Mouse (Mus musculus) MEL-GATA-1-ER (cell line): ENCODE results near the gene F2r.

ENCODE experiments used
- DNase-seq: peaks from one replicate; pipeline ENCODE4 v3.0.0-alpha.2; 2012; ENCODE audit warnings: low read depth; ENCODE audit errors: extremely low read depth

The F2r gene

DNA sequence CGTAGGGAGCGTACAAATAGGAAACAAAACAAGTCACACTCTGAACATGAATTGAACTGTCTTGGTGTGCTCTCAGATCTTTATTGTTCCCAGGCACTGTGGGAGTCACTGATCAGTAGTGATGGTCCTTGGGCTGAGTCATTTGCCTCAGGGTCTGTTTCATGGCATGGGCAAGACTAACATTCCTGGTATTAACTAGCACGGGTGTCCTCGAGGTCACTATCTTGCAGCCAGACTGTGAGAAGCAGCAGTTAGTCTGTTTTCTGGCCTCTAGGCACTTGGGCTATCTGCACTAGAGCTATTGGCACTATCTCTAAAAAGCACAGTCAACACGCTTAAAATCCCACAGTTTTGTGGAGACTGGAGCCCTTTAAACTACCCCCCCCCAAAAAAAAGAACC lies 22.4 kb downstream of the F2r start:
- no peak for DNase-seq

GRCm38 (mm10) chr13:95595411-95595810 lies 22.9 kb downstream of the F2r start:
- DNase-seq = no peak

GRCm38 (mm10) chr13:95592860-95593259 lies 25.4 kb downstream of the F2r start:
- DNase-seq = peak; percentile 7

GRCm38 (mm10) chr13:95591606-95592005 lies 26.7 kb downstream of the F2r start:
- no peak for DNase-seq

DNA sequence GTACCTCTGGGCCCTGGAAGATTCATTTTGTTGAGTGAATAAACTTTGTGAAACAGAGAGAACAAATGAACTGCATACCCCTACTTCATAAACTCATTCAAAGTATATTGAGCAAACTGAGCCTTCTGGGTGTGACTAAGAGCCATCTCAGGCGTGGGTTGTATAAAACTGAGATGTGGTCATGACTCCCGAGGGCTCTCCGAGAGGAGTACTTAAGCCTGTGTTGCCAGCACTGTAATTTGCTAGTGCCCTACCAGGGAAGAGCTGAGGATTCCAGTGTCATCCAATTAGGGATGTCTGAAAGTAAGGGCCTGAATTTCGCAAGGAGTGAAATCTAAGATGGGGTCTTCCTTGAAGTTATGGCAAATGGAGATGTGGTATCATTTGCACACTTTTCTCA lies 30.7 kb downstream of the F2r start:
- no peak for DNase-seq

GRCm38 (mm10) chr13:95584898-95585297 lies 33.4 kb downstream of the F2r start:
- no peak for DNase-seq

DNA sequence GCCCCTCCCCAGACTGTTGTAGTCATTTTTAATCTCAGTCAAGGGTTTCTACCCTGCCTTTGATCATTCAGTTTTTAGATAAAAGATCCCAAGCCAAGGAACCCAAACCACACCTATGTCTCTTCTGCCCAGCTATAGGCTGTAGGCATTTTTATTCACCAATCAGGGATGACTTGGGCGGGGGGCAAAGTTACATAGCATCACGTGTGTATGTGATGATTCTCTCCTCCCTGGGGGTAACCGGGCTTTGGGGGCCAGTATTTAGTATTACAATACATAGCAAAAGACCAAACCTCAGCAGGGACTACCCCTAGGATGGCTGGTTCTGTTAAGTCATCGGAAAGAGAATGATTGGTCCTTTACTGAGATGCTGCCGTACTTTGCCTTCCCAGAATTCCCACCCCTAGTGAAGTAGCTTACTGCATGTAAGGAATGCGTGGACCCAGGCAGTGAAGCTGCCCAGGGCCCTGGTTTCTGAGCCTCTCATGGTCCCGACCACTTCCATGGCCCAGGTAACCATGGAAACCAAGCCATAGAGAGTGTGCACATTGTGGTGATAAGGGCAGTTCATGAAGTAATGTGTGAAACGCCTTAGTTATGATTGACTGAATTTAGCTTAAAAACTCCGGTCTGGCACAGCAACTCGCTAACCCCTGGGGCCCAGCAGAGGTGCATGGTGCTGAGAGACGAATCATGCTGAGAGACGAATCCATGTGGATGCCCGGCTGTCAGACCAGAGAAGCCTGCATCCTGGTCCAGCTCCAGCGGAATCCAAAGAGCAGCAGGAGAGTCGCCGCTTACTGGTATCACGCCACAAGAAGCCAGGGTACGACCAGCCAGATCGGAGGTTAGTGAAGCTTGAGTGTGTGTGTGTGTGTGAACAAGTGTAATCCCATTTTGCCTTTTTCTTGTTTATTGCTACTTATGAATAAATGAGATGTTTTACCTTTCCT lies 34.8 kb downstream of the F2r start:
- no peak for DNase-seq

GRCm38 (mm10) chr13:95581850-95582249 lies 36.4 kb downstream of the F2r start:
- DNase-seq = no peak

- no peak for DNase-seq
These were observed 40.1 kb downstream of the F2r start for GRCm38 (mm10) chr13:95578016-95578697.

GRCm38 (mm10) chr13:95570877-95571276 lies 47.4 kb downstream of the F2r start:
- no peak for DNase-seq

DNA sequence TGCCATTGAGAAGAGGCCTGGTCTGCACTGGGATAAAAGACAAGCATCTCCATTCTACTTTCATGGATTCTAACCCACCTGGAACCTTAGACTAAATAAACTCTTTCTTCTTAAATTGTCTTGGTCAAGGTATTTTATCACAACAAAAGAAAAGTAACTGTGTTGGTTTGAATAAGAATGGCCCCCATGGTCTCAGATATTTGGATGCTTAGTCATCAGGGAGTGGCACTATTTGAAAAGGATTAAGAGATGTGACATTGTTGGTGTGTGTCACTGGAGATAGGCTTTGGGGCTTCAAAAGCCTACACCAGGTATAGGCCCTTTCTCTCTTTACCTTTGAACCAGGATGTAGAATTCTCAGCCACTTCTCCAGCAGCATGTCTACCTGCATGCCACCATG lies 49.0 kb downstream of the F2r start:
- DNase-seq = no peak

DNA sequence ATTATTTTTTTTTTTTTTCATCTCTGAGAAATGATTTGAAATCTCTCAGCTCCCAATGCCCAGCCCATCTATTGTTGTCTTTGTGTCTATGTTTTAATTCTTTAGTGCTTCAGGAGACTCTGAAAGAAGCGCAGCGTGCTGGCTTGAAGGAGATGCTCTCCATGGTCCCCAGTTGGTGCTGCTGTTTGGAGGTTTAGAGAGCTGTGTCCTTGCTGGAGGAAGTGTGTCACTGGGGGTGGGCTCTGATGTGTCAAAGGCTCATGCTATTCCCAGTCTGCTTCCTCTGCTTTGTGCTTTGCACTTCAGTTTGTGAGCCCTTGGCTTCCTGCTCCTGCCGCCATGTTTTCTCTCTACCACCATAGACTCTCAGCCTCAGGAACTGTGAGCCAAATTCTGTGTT lies 50.0 kb downstream of the F2r start:
- no peak for DNase-seq

DNA sequence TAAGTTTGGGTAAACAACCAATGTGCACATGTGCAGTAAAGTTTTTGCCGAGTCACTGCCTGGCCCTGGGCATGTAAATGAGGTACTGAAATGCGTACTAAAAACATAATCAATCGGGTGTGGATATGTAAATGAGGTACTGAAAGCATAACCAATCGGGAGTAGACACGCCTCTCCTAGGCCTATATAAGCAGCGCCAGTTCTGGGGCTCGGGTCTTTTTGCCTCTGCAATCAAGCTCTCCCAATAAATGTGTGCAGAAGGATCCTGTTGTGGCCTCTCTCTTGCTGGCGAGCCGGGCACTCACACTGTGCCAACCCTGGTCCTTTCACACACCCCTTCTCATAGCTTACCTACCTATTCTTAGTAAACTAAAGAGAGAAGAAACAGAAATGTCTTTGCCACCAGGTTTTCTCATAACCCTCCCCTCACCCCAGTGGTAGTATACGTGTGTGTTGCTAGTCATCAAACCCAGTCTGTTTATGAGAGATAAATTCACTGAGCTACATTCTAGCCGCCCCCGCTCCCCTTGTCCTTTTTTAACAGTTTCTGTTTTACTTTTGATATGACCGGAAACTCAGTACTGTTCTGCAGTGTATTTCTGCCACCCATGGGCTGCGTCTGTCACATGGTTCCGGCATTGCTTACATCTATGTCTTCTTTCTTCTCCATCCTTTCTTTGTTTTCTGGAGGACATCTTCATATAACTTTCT lies 51.3 kb downstream of the F2r start:
- DNase-seq = no peak

DNA sequence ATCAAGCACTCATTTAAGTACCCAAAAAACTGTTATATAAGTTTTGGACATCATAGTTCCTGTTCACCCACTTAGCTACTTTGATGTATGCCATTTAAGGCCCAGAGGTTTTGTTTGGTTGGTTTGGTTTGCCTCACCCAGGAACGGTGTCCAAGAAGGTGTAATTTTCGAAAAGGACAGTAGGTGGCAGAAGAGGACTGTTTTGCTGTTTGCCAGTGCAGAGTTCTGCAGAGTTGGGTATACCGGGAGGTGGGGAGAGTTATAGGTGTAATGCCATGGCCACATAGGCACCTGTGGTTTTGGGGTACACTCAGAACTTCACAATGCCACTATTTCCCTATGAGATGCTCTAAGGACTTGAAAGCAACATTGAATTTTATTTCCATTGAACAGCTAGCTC lies 54.6 kb downstream of the F2r start:
- peak; percentile 46 for DNase-seq

DNA sequence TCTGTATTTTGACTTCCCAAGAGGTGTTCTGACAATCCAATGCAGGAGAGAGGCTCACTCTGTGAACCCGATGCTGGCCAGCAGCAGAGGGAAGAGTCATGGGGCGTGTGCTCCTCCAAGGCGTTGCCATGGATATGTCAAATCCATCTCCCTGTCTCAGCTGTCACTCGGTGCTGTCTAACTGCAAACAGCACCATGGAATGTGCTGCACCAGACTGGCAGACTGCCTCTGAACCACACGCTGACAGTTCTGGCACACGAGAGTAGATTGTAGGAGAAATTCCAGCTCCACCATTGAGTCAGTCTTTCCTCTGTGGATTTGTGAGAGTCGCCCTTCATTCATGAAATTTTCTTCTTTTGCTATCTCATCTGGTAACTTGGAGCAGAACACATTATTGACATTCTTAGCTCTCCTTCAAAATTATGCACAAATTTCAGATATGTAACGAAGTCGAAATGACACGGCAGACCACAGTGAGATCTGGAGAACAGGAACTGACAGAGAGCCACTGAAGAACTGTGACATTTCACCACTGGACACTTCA lies 55.1 kb downstream of the F2r start:
- DNase-seq = no peak

DNA sequence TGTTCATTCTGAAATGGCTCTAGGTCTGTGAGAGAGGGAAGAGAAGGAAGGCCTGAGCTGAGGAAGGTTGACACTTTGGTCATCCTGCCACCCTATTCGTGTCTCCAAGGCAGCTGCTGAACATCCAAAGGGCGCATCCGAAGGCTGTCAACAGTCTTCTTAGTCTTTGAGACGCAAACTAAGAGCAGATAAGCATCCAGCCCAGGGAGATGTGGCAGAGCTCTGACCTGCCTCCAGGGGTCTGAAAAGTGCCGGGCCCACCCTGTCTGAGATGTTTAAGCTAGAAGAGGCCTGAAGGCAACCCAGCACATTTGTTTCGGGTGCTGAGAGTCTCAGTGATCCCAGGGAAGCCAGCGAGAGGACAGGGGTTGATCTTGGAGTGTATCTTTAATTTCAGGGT lies 61.0 kb downstream of the F2r start:
- no peak for DNase-seq

- no peak for DNase-seq
These were observed 64.3 kb downstream of the F2r start for GRCm38 (mm10) chr13:95553885-95554492.
